Mouse (Mus musculus) erythroid progenitor cell, adult 5-6 weeks (primary cell): Measurements from ENCODE around the gene Slain2. TPM values are rescaled to one million over a fixed set of nuclear protein-coding genes. Genes with fewer than 3 reads are reported as not detected.
"Not testable (repeated sequence)": the region's sequence is repeated elsewhere in the genome, so short reads cannot be mapped to it uniquely, and the experiment has no call there.

Experiments used
- ATAC-seq: replicated peaks from 2 replicates; pipeline ENCODE4 v1.8.0; 2016; ENCODE audit warnings: moderate number of reproducible peaks, mild to moderate bottlenecking, moderate TSS enrichment, inconsistent platforms; ENCODE audit not compliant: poor library complexity, low FRiP score, severe bottlenecking
- total RNA-seq, 2 experiments: library from RNA; stranded (forward) in 1 of 2; stranded (reverse) in 1 of 2; fragments of 150-400 nt in 1 of 2; fragments of 186-747, 209-891 nt in 1 of 2; gene quantifications; 2 replicates each; pipeline versions ENCODE4 v1.2.3 to v1.2.4; 2015 to 2017; ENCODE audit warnings: low replicate concordance in 2 of 2

Slain2 gene
- total RNA-seq, 2 experiments from 2014 or later: 11.0 to 22.2 TPM

- not testable (repeated sequence) for ATAC-seq
Measured at GRCm38 (mm10) chr5:72938421-72938820, 24.3 kb downstream of the Slain2 start.

- no peak for ATAC-seq
Measured at GRCm38 (mm10) chr5:72939311-72939710, 25.2 kb downstream of the Slain2 start.

- no peak for ATAC-seq
Measured at GRCm38 (mm10) chr5:72940906-72941432, 26.9 kb downstream of the Slain2 start.

- no peak for ATAC-seq
Measured at GRCm38 (mm10) chr5:72948136-72948535, 34.0 kb downstream of the Slain2 start.

GRCm38 (mm10) chr5:72950252-72950651 is 36.1 kb downstream of the Slain2 start:
- no peak for ATAC-seq

- no peak for ATAC-seq
Measured at GRCm38 (mm10) chr5:72953996-72954604, 40.0 kb downstream of the Slain2 start.

GRCm38 (mm10) chr5:72957281-72957680 is 43.2 kb downstream of the Slain2 start:
- no peak for ATAC-seq

GRCm38 (mm10) chr5:72960096-72960495 is 46.0 kb downstream of the Slain2 start:
- no peak for ATAC-seq

- ATAC-seq: no peak
Measured at GRCm38 (mm10) chr5:72965706-72966105, 51.6 kb downstream of the Slain2 start.

GRCm38 (mm10) chr5:72972435-72972834 is 58.3 kb downstream of the Slain2 start:
- no peak for ATAC-seq

GRCm38 (mm10) chr5:72972934-72973333 is 58.8 kb downstream of the Slain2 start:
- no peak for ATAC-seq

GRCm38 (mm10) chr5:72974602-72975001 is 60.5 kb downstream of the Slain2 start, which contains the start of gene Gm10135:
Gene Gm10135 (minus strand): TSS chr5:72974702.
- no peak for ATAC-seq

GRCm38 (mm10) chr5:72975996-72976395 is 61.9 kb downstream of the Slain2 start:
- no peak for ATAC-seq

GRCm38 (mm10) chr5:72976539-72976938 is 62.4 kb downstream of the Slain2 start:
- no peak for ATAC-seq

GRCm38 (mm10) chr5:72984091-72984490 is 70.0 kb downstream of the Slain2 start:
- no peak for ATAC-seq

GRCm38 (mm10) chr5:72987786-72988185 is 73.7 kb downstream of the Slain2 start:
- ATAC-seq: no peak

GRCm38 (mm10) chr5:72989756-72990155 is 75.7 kb downstream of the Slain2 start:
- ATAC-seq: no peak

- no peak for ATAC-seq
Measured at GRCm38 (mm10) chr5:72992474-72992873, 78.4 kb downstream of the Slain2 start.

- no peak for ATAC-seq
Measured at GRCm38 (mm10) chr5:72994424-72994823, 80.3 kb downstream of the Slain2 start.

- ATAC-seq: no peak
Measured at GRCm38 (mm10) chr5:72994928-72995327, 80.8 kb downstream of the Slain2 start.

- no peak for ATAC-seq
Measured at GRCm38 (mm10) chr5:72995379-72995778, 81.3 kb downstream of the Slain2 start.

- not testable (repeated sequence) for ATAC-seq
Measured at GRCm38 (mm10) chr5:72998546-72998945, 84.4 kb downstream of the Slain2 start.
